Mouse (Mus musculus): ENCODE results near the gene Txn1.

Gene Txn1

DNA sequence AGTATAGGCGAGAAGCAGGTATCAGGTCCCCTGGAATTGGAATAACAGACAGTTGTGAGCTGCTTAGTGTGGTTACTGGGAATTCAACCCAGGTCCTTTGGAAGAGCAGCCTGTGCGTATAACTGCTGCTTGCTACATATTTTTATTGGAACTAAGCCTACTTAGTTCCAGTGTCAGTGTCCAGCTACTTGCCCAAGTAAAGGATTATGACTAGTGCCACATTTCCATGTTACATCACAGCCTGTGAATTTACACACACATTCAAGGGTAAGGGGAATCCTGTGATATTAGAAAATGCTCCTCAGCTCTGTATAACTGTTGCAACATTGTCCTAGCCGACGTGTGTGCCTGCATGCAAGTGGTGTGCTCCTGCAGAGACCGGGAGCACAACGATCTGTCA lies 18.9 kb downstream of the Txn1 start:
- DNase-seq: no peak

DNA sequence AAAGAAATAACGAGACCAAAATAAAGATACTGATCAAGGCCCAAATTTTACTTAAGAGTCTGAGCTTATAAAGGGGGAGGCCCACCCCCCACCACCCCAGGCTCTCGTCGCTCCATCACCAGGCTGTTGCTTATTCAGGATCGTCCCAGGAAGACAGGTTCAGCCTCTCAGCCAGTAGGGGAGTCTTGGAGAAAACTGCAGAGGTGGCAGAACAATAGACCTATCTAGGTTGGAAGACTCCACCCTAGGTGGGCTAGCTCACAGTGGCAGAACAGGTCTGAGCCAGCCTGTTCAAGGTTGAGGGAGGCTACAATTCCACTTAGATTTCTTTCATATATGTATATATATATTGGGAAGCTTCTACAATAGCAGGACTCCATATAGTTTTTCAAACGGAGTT lies 22.0 kb downstream of the Txn1 start:
- no peak for DNase-seq

- no peak for DNase-seq
Observed at GRCm38 (mm10) chr4:57930559-57931170, 25.5 kb downstream of the Txn1 start.

GRCm38 (mm10) chr4:57927464-57928205 lies 28.6 kb downstream of the Txn1 start:
- DNase-seq: peak; percentile 30

GRCm38 (mm10) chr4:57924556-57925071 lies 31.6 kb downstream of the Txn1 start:
- no peak for DNase-seq

DNA sequence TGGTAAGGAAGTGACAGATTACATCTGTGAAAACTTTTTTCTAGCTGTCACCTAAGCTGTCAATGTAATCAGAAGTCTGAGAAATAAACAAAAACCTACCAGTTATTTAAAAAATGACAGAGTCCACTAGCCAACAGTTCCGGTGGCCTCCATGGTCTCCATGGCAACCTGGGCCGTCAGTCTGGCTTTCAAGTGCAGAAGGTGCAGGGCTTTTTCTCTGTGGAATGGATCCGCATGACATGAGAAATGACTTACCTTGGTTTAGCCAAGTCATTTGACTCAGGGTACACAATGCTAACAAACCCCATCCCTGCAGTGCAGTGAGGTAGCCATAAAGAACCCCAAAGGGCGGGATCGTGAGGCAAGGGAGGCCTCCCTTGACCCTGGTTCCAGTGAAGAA lies 34.0 kb downstream of the Txn1 start:
- DNase-seq: no peak

GRCm38 (mm10) chr4:57920522-57920921 lies 35.7 kb downstream of the Txn1 start:
- no peak for DNase-seq

DNA sequence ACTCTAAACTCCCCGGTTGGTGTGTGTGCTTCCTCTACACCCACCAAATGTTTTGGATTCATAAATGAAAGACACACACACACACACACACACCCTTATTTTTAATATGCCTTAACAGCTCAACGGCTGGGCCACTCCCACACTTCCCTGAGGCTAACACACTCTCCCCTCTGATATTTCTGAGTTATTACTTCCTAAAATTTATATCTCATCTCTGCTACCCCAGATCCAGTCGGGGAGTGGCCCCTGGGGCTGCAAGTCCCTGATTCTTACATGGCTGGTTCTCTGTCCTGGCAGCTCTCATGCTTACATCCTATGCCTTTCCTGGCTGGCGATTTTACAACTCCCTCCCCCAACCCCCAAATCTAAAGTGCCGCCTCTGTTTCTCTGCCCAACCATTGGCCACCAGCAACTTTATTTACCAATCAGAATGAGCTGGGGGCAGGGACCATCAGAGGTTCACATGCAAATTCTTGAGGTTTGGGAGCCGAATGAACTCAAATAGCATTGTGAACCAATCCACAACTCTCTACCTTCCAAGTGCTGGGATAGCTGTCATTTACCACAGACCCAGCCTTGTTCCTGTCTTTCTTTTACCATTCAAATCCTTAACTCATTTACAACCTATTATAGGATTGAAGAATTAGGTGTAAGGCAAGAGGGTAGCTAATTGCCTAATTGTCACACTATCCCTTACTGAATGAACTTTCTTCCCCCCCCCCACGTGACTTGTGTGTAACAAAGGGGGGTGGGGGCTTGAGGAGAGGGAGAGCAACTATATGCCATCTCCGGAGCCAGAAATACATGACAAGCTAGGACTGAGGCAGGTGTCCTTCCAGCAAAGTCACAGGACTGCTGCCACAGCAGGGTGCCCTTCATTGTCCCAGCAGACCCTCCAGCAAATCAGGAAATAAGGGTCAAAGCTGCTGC lies 36.5 kb downstream of the Txn1 start:
- no peak for DNase-seq

DNA sequence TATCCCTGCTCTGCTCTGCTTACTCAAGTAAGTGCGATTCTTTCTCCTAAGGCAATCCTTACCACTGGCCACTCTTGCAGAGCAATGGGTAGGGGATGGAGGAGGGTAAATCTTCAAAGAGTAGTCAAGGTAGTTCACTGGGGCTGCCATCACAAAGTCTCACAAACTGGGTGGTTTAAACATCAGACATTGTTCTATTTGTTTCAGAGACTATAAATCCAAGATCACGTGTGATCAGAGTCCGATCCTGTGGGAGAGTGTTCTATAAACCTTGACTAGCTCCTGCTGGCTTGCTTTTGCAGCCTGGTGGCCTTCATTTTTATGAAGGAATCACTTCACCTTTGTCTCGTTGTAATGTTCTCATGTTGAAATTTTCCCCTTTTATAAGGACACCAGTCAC lies 39.5 kb downstream of the Txn1 start:
- DNase-seq: no peak

DNA sequence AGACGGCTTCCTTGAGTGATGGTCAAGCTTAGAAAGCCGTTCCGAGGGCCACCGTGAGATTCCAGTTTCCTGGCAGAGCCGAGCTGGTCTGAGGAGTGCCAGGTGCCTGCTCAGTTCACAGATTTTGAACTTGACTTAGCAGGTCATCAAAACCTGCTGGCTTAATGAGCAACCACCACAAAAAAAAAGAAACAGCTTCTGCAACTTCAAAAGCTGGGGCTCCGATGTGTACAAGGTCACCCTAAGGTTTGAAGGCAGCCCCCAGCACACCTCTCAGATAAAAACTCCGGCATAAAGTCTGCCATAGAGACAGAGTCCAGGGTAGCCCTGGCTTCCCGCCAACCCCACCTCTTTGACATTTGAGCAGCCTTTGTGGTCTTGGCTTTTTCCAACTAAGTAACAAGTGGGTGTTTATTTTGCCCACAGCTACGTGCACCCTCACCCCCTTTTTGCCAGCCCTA lies 40.0 kb downstream of the Txn1 start, which contains the start of gene D630039A03Rik:
Gene D630039A03Rik (minus strand): TSS at position 97 of the 461 bp plus-strand sequence.
- peak; percentile 26 for DNase-seq

GRCm38 (mm10) chr4:57915216-57915965 lies 40.8 kb downstream of the Txn1 start:
- peak; percentile 34 for DNase-seq

DNA sequence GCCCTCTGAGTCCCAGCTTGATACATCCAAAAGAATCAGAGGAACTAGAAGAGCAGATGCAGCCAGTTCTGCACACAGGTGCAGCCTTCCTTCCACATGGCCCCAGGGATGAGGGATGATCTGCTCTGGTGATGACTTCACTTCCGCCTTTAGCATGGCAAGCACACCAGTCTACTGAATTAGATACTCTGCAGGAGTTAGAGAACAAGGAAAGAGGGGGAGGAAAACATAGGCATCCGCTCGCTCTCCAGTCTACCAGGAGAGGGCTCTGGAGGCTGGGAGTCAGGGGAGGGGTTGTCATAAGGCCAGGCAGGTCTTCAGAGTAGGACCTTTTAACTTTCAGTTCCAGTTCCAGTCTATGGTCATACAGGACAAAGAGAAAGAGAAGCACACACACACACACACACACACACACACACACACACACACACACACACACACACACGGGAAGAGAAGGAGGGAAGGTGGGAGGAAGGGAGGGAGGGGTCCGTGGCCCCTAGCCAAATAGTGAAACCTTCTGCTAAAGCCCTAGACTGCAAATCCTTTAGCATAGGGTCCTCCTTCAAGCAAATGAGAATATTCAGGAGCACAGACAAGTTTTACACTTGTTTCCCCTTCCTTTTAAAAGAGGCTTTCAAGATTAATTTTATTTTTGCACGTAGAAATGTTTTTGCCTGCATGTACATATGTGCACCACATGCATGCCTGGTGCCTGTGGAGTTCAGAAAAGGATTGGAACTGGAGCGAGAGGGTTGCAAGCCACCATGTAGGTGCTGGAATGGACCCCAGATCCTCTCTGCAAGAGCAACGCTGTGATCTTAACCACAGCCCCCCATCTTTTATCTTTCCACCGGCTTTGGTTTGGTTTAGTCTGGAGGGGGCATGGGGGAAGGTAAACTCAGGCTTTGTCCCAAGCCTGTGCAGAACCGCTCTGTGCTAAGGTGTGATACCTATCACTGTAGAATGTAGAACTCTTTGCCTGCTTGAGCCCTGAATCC lies 41.7 kb downstream of the Txn1 start:
- DNase-seq: no peak

DNA sequence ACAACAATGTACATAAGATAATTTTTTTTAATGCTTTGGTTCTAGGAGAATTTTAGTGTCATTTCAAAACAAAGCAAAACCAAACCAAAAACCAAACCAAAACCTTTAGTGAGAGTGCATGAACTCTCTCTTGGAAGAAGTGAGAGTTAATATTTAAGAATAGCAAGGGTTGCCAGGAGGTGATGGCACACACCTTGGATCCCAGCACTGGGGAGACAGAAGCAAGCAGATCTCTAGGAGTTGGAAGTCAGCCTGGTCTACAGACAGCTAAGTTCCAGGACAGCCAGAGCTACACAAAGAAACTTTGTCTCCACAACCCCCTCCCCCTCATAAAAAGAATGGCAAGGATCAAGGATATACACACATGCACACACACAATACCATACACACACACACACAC lies 43.2 kb downstream of the Txn1 start:
- DNase-seq: no peak

DNA sequence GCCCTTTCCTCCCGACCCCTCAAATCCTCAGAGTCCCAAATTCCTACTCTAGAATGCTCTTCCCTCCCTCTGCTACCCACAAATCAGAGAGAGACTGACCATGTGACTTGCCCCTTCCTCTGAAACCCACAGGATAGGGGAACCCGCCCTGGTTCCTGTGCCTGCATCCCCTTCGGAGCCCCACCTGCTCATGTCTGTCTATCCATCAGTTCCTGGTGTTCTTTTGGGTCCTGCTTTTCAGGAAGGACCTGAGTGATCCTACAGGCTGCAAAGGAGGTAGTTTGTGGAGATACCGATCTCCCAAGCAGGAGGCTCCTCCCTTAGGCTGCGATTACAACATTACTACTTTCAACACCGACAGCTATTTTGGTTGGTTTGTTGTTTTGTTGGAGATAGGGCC lies 47.4 kb downstream of the Txn1 start:
- no peak for DNase-seq

- no peak for DNase-seq
Observed at GRCm38 (mm10) chr4:57906708-57907107, 49.5 kb downstream of the Txn1 start.

DNA sequence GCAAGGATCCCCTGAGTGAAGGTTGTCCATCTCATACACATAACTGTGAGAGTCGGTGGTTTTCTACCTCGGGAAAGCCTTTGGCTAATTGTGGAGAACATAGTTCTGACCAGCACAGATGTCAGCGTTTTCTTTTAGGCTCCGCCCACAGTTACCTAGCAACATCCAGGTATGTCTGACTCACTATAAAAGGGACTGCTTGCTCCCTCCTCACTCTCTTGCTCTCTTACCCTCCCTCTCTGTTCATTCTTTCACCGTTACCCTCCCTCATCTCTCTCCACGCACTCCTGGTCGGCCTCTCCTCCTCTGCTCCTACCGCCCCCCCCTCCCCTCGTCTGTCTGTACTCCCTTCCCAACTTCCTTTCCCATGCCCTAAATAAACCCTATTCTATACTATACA lies 51.6 kb downstream of the Txn1 start:
- DNase-seq: peak; percentile 24

DNA sequence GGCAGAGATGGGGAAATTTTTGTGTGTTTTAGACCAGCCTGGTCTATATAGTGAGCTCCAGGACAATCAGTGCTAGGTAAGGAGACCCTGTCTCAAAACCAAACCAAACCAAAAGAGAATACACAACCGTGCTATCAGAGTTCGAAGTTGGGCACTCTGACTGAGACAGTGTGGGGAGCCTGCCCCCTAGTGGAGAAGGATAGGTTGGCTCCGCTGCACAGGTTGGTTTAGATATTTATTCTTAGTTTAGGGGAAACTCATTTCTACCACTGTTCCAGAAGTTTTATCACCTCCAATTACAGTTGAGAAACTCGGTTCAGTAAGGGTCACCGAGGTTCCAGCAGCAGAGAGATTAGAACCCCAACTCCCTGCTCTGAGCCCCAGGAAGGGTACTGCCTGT lies 52.0 kb downstream of the Txn1 start:
- peak; percentile 79 for DNase-seq

DNA sequence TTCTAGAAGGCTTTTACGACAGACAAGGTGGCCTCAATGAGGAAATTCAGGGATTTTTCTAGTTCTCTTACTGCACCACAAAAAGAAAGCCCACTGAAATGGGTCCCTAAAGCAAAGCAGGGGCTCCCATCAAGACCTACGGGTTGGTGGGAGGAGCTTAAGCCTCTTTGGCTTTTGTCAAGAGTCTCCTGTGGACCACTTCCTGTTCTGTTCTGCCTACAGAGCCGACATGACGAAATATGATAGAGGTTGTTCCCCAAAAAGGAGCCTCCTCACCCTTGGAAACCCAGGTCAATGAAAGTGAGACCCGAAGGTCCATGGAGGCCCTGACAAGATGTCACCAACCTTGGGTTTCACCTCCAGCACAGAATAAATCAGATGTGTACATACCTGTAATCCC lies 53.6 kb downstream of the Txn1 start:
- no peak for DNase-seq

DNA sequence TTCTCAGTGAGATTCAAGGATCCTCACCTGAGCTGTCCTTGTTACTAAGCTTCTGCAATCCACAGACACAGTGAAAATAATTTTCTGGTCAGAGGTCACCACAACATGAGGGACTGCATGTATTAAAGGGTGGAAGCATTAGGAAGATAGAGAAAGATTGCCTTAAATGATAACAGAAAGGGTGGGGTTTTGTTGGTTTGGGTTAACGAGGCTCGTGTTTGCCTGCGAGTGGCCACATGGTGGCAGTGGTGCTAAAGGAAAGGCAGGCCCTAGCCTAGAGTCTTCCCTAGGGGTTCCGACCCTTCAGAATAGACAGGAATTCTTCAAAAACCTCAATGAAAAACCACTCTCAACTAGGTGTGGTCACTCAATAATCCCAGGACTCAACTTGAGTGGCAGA lies 55.0 kb downstream of the Txn1 start:
- peak; percentile 66 for DNase-seq

DNA sequence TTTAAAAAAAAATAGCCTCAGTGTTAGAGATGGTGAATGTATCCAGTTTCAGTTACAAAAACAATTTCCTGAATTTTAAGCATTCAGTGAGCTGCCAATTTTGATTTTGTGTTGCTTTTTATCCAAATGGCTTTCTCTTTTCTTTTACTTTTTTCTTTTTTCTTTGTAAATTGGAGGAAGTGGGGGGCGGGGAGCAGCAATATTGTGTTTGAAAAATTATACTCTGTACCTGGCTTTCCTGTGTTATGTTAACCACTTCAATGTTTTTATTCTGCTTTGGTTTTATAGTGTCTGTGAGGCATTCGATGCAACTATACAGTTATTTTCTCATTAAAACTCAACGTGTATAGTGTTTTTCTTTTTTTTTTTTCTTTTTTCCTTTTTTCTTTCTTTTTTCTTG lies 59.6 kb downstream of the Txn1 start:
- peak; percentile 52 for DNase-seq

GRCm38 (mm10) chr4:57895902-57896301 lies 60.3 kb downstream of the Txn1 start:
- DNase-seq: no peak

Measured in thymus, postnatal 14 days (tissue).